Mouse (Mus musculus) CH12.LX (cell line): ENCODE results near the gene Dpysl5. TPM values are rescaled to one million over a fixed set of nuclear protein-coding genes. Genes with fewer than 3 reads are reported as not detected.

ENCODE experiments used
- DNase-seq: peaks from one replicate; pipeline ENCODE4 v3.0.0-alpha.2; 2013; ENCODE audit errors: extremely low read depth
- H3K27ac ChIP-seq: 2 replicates; pipeline ENCODE4 v1.5.1; 2012; ENCODE audit warnings: low read depth, mild to moderate bottlenecking, control low read depth, moderate library complexity; ENCODE audit not compliant: insufficient read depth
- H3K27me3 ChIP-seq: replicated peaks from 2 replicates; pipeline ENCODE3; 2012; ENCODE audit warnings: inconsistent platforms
- H3K36me3 ChIP-seq, 2 experiments: replicated peaks in 1 of 2; 2 replicates each; pipeline versions ENCODE3 to v1.6.1; 2012; ENCODE audit warnings: inconsistent platforms in 1 of 2, low read length in 1 of 2, mild to moderate bottlenecking in 1 of 2, mixed read lengths in 1 of 2, moderate library complexity in 1 of 2; ENCODE audit not compliant: control insufficient read depth in 1 of 2, insufficient read depth in 1 of 2
- H3K4me1 ChIP-seq, 2 experiments: 2 replicates each; pipeline ENCODE4 v1.6.1; 2012; ENCODE audit warnings: inconsistent platforms in 1 of 2, moderate library complexity in 1 of 2; ENCODE audit not compliant: insufficient read depth in 2 of 2, control insufficient read depth in 1 of 2
- H3K4me2 ChIP-seq: 2 replicates; pipeline ENCODE4 v1.6.1; 2012; ENCODE audit warnings: low read depth, mild to moderate bottlenecking, control low read depth; ENCODE audit not compliant: poor library complexity, insufficient read depth, severe bottlenecking
- H3K4me3 ChIP-seq, 3 experiments: fragments of 150-350 bp in 1 of 3; sonication (generic) in 1 of 3; replicated peaks in 1 of 3; 2 replicates each; pipeline versions ENCODE3 to v1.5.1; 2011 to 2012; ENCODE audit warnings: low read depth in 2 of 3, low read length in 2 of 3, mild to moderate bottlenecking in 2 of 3, moderate library complexity in 2 of 3, control low read depth in 1 of 3, improper control_type of control experiment in 1 of 3, inconsistent platforms in 1 of 3, mixed read lengths in 1 of 3; ENCODE audit not compliant: poor library complexity in 1 of 3
- H3K79me2 ChIP-seq: replicated peaks from 2 replicates; pipeline ENCODE4 v1.6.1; 2012; ENCODE audit warnings: mild to moderate bottlenecking, moderate library complexity; ENCODE audit not compliant: control insufficient read depth, poor library complexity, insufficient read depth, severe bottlenecking; ENCODE audit errors: extremely low read depth
- H3K9ac ChIP-seq: 2 replicates; pipeline ENCODE4 v1.6.1; 2012; ENCODE audit warnings: low read depth, mild to moderate bottlenecking, control low read depth, moderate library complexity; ENCODE audit not compliant: insufficient read depth
- H3K9me3 ChIP-seq: replicated peaks from 2 replicates; pipeline ENCODE3; 2012; ENCODE audit warnings: low read length, inconsistent platforms, mixed read lengths
- CTCF ChIP-seq, 2 experiments: IDR thresholded peaks in 1 of 2; conservative IDR thresholded peaks in 1 of 2; 2 replicates each; pipeline ENCODE4 v1.5.1; 2011 to 2012; ENCODE audit warnings: low read depth in 2 of 2, low read length in 2 of 2, improper control_type of control experiment in 1 of 2, inconsistent platforms in 1 of 2, mild to moderate bottlenecking in 1 of 2, moderate library complexity in 1 of 2
- JUN ChIP-seq: IDR thresholded peaks from 2 replicates; pipeline ENCODE4 v1.6.1; 2011; ENCODE audit warnings: low read depth, mild to moderate bottlenecking, low read length, improper control_type of control experiment, moderate library complexity; ENCODE audit not compliant: insufficient read depth
- MAX ChIP-seq: IDR thresholded peaks from 2 replicates; pipeline ENCODE4 v1.6.1; 2011; ENCODE audit warnings: low read length, improper control_type of control experiment
- MAZ ChIP-seq: IDR thresholded peaks from 2 replicates; pipeline ENCODE4 v1.6.1; 2012; ENCODE audit warnings: low read depth, mild to moderate bottlenecking, inconsistent platforms, low read length, improper control_type of control experiment, moderate library complexity
- NELFE ChIP-seq: IDR thresholded peaks from 2 replicates; pipeline ENCODE4 v1.6.1; 2011; ENCODE audit warnings: low read depth, low read length, improper control_type of control experiment
- NRF1 ChIP-seq: IDR thresholded peaks from 2 replicates; pipeline ENCODE4 v1.6.1; 2014; ENCODE audit warnings: low read depth, mild to moderate bottlenecking, inconsistent platforms, low read length, improper control_type of control experiment, moderate library complexity
- RAD21 ChIP-seq: IDR thresholded peaks from 2 replicates; pipeline ENCODE4 v1.6.1; 2011; ENCODE audit warnings: low read depth, mild to moderate bottlenecking, low read length, improper control_type of control experiment, moderate library complexity
- RCOR1 ChIP-seq: conservative IDR thresholded peaks from 2 replicates; pipeline ENCODE4 v1.6.1; 2012; ENCODE audit warnings: low read depth, mild to moderate bottlenecking, inconsistent platforms, low read length, improper control_type of control experiment
- SMC3 ChIP-seq: IDR thresholded peaks from 2 replicates; pipeline ENCODE4 v1.6.1; 2011; ENCODE audit warnings: low read depth, low read length, improper control_type of control experiment
- TBP ChIP-seq: conservative IDR thresholded peaks from 2 replicates; pipeline ENCODE4 v1.6.1; 2011; ENCODE audit warnings: low read depth, low read length, improper control_type of control experiment
- ZC3H11A ChIP-seq: IDR thresholded peaks from 2 replicates; pipeline ENCODE4 v1.6.1; 2012; ENCODE audit warnings: low read depth, mild to moderate bottlenecking, inconsistent platforms, low read length, improper control_type of control experiment
- ZMIZ1 ChIP-seq: IDR thresholded peaks from 2 replicates; pipeline ENCODE4 v1.6.1; 2012; ENCODE audit warnings: low read depth, mild to moderate bottlenecking, inconsistent platforms, low read length, improper control_type of control experiment
- dilution Hi-C: fragments of 300-500 bp; cut with MboI; formaldehyde crosslinking; loops from 2 replicates; pipeline ENCODE4 v1.14.3; 2020; ENCODE audit warnings: low sequenced_read_pairs; ENCODE audit not compliant: extremely low pct_unique_long_range_greater_than_20kb, extremely low pct_ligation_motif_present
- in situ Hi-C: fragments of 300-500 bp; cut with MboI; formaldehyde crosslinking; loops from 3 replicates; pipeline ENCODE4 v1.14.3; 2019; ENCODE audit warnings: low sequenced_read_pairs, low pct_ligation_motif_present, low pct_unique_long_range_greater_than_20kb, mixed read lengths
- polyA plus RNA-seq: library from polyadenylated mRNA; unstranded; fragments of >175 nt; gene quantifications from 2 replicates; pipeline ENCODE4 v1.2.1, GENCODE M21; 2012; ENCODE audit warnings: low read depth; ENCODE audit not compliant: insufficient read length
- total RNA-seq, 2 experiments: library from RNA; depleted of rRNA; stranded (reverse); fragments of 300-350 nt in 1 of 2; fragments of >200 nt in 1 of 2; gene quantifications; 2 replicates each; pipeline ENCODE4 v1.2.3; 2012 to 2014

The Dpysl5 gene
- total and polyA plus RNA-seq, 3 experiments, result 0.21 TPM; not detected in 2

- in situ Hi-C loops, result no loop called here
- Histone ChIP-seq H3K27me3 (no peaks in the 10 kb centered on the region), H3K4me2 (no peak overlapping the region), H3K4me3 (no peak overlapping the region), H3K27ac (no peak overlapping the region), H3K9ac (no peak overlapping the region), H3K9me3 (no peaks in the 10 kb centered on the region), H3K36me3 (no peaks in the 10 kb centered on the region), H3K79me2 (no peaks in the 10 kb centered on the region), H3K4me1 (peaks cover 2 to 13% of the 10 kb centered on the region in 2 experiments; a peak in 2 of 4 replicates)
- TF ChIP-seq CTCF (conservative IDR thresholded peaks at IDR 0.05 in 1 of 2, IDR thresholded peaks at IDR 0.05 in 1 of 2; ENCODE audit: low read depth in 2 of 2, low read length in 2 of 2) (peak in 1 of 2 experiments; percentile 69; a peak in 2 of 4 replicates), NELFE (no peak), RAD21 (peak; percentile 71), SMC3 (peak; percentile 42), NRF1 (no peak), MAX (no peak)
- DNase-seq, result no peak
- dilution Hi-C loops, result no loop called here
These were observed 28.3 kb upstream of the Dpysl5 start for GRCm38 (mm10) chr5:30682967-30683600.

- no peak for DNase-seq
- TF ChIP-seq CTCF (conservative IDR thresholded peaks at IDR 0.05 in 1 of 2, IDR thresholded peaks at IDR 0.05 in 1 of 2; ENCODE audit: low read depth in 2 of 2, low read length in 2 of 2) (peak; percentile 14 to 60; a peak in 2 of 4 replicates), RAD21 (peak; percentile 11), JUN (no peak)
- dilution Hi-C loops, result no loop called here
These were observed 27.4 kb upstream of the Dpysl5 start for GRCm38 (mm10) chr5:30683993-30684392.

GRCm38 (mm10) chr5:30686781-30687180, 24.6 kb upstream of the Dpysl5 start:
- in situ Hi-C loops (no loop called here), dilution Hi-C loops (no loop called here)
- no peak overlapping the region for H3K4me3 ChIP-seq
- H3K9ac ChIP-seq, result no peak overlapping the region
- H3K27me3 ChIP-seq, result no peaks in the 10 kb centered on the region
- peaks cover 3 to 19% of the 10 kb centered on the region in 2 experiments; a peak in 3 of 4 replicates for H3K4me1 ChIP-seq
- H3K27ac ChIP-seq, result no peak overlapping the region
- no peak for DNase-seq
- no peaks in the 10 kb centered on the region for H3K79me2 ChIP-seq
- no peak overlapping the region for H3K4me2 ChIP-seq
- H3K9me3 ChIP-seq, result no peaks in the 10 kb centered on the region
- TF ChIP-seq ZMIZ1 (no peak), ZC3H11A (no peak), TBP (no peak), RAD21 (peak; percentile 72), RCOR1 (no peak), MAZ (0 out of 2 replicates have a peak, but pooled peaks have one; percentile 26), SMC3 (peak; percentile 48), CTCF (conservative IDR thresholded peaks at IDR 0.05 in 1 of 2, IDR thresholded peaks at IDR 0.05 in 1 of 2; ENCODE audit: low read depth in 2 of 2, low read length in 2 of 2) (peak; percentile 47 to 75)
- H3K36me3 ChIP-seq, result no peaks in the 10 kb centered on the region

More at GRCm38 (mm10) chr5:30683993-30684392, 27.4 kb upstream of the Dpysl5 start:
- peaks cover 0 to 9% of the 10 kb centered on the region in 2 experiments; a peak in 2 of 4 replicates for H3K4me1 ChIP-seq
- no peaks in the 10 kb centered on the region for H3K36me3 ChIP-seq
- H3K4me3 ChIP-seq, result no peak overlapping the region
- in situ Hi-C loops, result no loop called here
- H3K9ac ChIP-seq, result no peak overlapping the region
- no peaks in the 10 kb centered on the region for H3K9me3 ChIP-seq
- H3K27me3 ChIP-seq, result no peaks in the 10 kb centered on the region
- H3K79me2 ChIP-seq, result no peaks in the 10 kb centered on the region
- no peak overlapping the region for H3K4me2 ChIP-seq
- no peak overlapping the region for H3K27ac ChIP-seq
